Mouse (Mus musculus): ENCODE results near the gene Fam228b.
"Not testable (repeated sequence)": the region's sequence is repeated elsewhere in the genome, so short reads cannot be mapped to it uniquely, and the experiment has no call there.

DNA sequence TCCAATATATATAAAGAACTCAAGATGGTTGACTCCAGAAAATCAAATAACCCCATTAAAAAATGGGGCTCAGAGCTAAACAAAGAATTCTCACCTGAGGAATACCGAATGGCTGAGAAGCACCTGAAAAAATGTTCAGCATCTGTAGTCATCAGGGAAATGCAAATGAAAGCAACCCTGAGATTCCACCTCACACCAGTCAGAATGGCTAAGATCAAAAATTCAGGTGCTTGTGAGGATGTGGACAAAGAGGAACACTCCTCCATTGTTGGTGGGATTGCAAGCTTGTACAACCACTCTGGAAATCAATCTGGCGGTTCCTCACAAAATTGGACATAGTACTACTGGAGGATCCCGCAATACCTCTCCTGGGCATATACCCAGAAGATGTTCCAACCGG, 14.6 kb downstream of the Fam228b start:
- TF ChIP-seq CTCF (IDR thresholded peaks at IDR 0.05; ENCODE audit: extremely low read depth, insufficient read length, insufficient replicate concordance, low read depth, low read length); POLR2A (IDR thresholded peaks at IDR 0.05; ENCODE audit: low read depth, low read length): not testable (repeated sequence)

All from small intestine, adult 2 months (tissue).